Mouse (Mus musculus) lung, adult 2 months (tissue): ENCODE results near the gene Srsf10. TPM values are rescaled to one million over a fixed set of nuclear protein-coding genes. Genes with fewer than 3 reads are reported as not detected.

Source experiments
- DNase-seq: peaks from one replicate; pipeline ENCODE4 v3.0.0; 2022
- H3K4me1 ChIP-seq: fragments of 200-500 bp; 2 replicates; pipeline ENCODE4 v1.6.1; 2011; ENCODE audit warnings: low read length; ENCODE audit not compliant: control insufficient read depth, insufficient read depth
- H3K4me3 ChIP-seq: fragments of 200-500 bp; replicated peaks from 2 replicates; pipeline ENCODE3; 2011; ENCODE audit warnings: low read depth, mild to moderate bottlenecking, control low read depth, low read length; ENCODE audit errors: extremely low read depth
- CTCF ChIP-seq: fragments of 200-500 bp; IDR thresholded peaks from 2 replicates; pipeline ENCODE4 v1.5.1; 2011; ENCODE audit warnings: mild to moderate bottlenecking, low read length, control low read depth; ENCODE audit not compliant: insufficient read depth
- POLR2A ChIP-seq: fragments of 200-500 bp; IDR thresholded peaks from 2 replicates; pipeline ENCODE4 v1.6.1; 2011; ENCODE audit warnings: low read depth, mild to moderate bottlenecking, control low read depth, low read length, borderline replicate concordance; ENCODE audit errors: extremely low read depth
- WGBS: fragments of 180-500 bp; shearing (Covaris S2); methylation state at CpG from one replicate; pipeline ENCODE4 v1.1.7; 2018; 5-methylcytosine and 5-hydroxymethylcytosine counted together
- polyA plus RNA-seq: library from polyadenylated mRNA; depleted of rRNA; stranded (reverse); fragments of >200 nt; gene quantifications from 2 replicates; pipeline ENCODE4 v1.2.3, GENCODE M21; 2012

Gene Srsf10
- polyA plus RNA-seq, 1 experiment, result 72.6 TPM

- 47% methylated on average over 8 of the region's 8 CpGs for WGBS
- no peak for DNase-seq
- Histone ChIP-seq H3K4me3 (peak within 1 kb of the TSS; percentile 36), H3K4me1 (no peaks in the 10 kb centered on the region)
- TF ChIP-seq POLR2A, result no peak
- no peak for TF ChIP-seq CTCF
These were observed 39.6 kb downstream of the Srsf10 start, which contains the start of gene Cnr2 for GRCm38 (mm10) chr4:135895071-135895571. Gene Cnr2 (plus strand): TSS chr4:135895394.

GRCm38 (mm10) chr4:135896157-135896556 is 40.6 kb downstream of the Srsf10 start:
- H3K4me3 ChIP-seq, result peak overlapping the region; percentile 24
- no peak for TF ChIP-seq POLR2A
- TF ChIP-seq CTCF, result no peak
- DNase-seq, result no peak

GRCm38 (mm10) chr4:135898380-135899049 is 43.0 kb downstream of the Srsf10 start:
- no peaks in the 10 kb centered on the region for H3K4me1 ChIP-seq
- no peak for DNase-seq
- 32% methylated on average over 9 of the region's 9 CpGs for WGBS
- no peak for TF ChIP-seq POLR2A
- TF ChIP-seq CTCF, result no peak
- H3K4me3 ChIP-seq, result no peak overlapping the region

More at GRCm38 (mm10) chr4:135896157-135896556, 40.6 kb downstream of the Srsf10 start:
- no peaks in the 10 kb centered on the region for H3K4me1 ChIP-seq
- 64% methylated on average over 6 of the region's 6 CpGs for WGBS

DNA sequence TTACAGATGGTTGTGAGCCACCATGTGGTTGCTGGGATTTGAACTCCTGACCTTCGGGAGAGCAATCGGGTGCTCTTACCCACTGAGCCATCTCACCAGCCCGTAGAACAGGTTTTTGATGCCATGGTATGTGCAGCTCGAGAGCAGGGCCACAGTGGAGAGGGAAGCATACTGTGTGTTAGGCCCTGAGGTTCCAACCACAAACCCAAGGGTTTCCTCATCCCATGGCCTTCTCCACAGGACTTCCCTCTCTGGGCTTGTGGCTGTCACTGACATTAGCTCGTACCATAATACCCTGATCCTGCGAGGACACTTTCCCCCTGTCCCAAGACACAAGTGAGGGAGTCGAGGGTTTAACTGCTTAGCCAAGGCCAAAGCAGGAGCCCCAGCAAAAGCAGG is 43.5 kb downstream of the Srsf10 start:
- no peak overlapping the region for H3K4me3 ChIP-seq
- TF ChIP-seq CTCF, result no peak
- DNase-seq, result no peak
- no peaks in the 10 kb centered on the region for H3K4me1 ChIP-seq
- 77% methylated on average over 7 of the region's 7 CpGs for WGBS

- TF ChIP-seq POLR2A, result no peak
- H3K4me1 ChIP-seq, result no peaks in the 10 kb centered on the region
- no peak overlapping the region for H3K4me3 ChIP-seq
- no peak for DNase-seq
- WGBS, result 66% methylated on average over 5 of the region's 5 CpGs
These were observed 44.5 kb downstream of the Srsf10 start for GRCm38 (mm10) chr4:135900008-135900407.

DNA sequence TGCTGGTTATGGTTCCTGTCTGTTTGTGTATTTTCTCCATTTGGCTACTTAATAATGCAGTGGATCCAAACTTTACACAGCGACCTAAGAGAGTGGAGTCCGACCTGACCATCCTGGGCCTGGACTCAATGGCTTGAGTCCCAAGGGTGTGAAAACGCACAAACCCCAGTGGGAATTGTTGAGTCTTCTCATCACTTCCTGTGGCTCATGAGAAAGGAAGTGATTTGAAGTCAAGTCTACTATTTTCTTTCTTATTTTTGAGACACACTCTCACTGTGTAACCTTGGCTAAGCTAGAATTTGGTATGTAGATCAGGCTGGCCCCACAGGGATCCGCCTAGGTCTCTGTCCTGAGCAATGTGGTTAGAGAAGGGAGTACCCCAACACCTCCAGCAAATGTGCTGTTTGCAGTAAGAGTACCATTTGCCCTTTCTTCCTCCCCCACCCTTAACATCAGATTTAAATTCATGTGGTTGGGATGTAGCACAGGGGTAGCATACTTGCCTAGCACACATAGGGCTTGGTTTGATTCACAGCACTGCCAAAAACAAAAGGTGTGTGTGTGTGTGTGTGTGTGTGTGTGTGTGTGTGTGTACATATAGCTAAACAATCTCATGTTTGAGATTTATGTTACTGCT is 47.2 kb downstream of the Srsf10 start:
- DNase-seq, result no peak
- TF ChIP-seq CTCF (no peak), POLR2A (no peak)
- WGBS, result 75% methylated on average over 4 of the region's 4 CpGs
- H3K4me1 ChIP-seq, result no peaks in the 10 kb centered on the region
- H3K4me3 ChIP-seq, result no peak overlapping the region

DNA sequence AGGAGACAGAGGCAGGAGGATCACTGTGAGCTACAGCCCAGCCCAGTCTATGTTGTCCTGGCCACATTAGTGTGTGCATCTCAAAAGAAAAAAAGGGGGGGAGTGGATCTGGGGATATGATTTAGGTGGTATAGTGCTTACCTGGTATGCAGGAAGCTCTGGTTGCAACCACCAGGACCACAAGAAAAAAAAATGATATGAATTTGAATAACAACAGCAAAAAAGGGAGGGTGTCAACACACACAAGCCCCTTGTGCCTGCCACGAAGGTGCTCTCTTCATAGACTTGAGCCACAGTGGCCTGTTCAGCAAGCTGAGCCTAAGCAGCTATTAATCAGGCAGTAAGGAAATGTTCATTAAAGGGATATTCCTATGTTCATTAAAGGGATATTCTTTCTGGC is 49.3 kb downstream of the Srsf10 start:
- H3K4me3 ChIP-seq, result no peak overlapping the region
- DNase-seq, result no peak
- WGBS, result 53% methylated on average over 1 of the region's 1 CpGs
- H3K4me1 ChIP-seq, result no peaks in the 10 kb centered on the region; the same call in 1 of the 2 replicates
- TF ChIP-seq POLR2A (no peak), CTCF (no peak)

GRCm38 (mm10) chr4:135906633-135907032 is 51.1 kb downstream of the Srsf10 start:
- H3K4me3 ChIP-seq, result no peak overlapping the region
- peaks cover 1% of the 10 kb centered on the region; the same call in 1 of the 2 replicates for H3K4me1 ChIP-seq
- WGBS, result 50% methylated on average over 3 of the region's 3 CpGs
- TF ChIP-seq CTCF (no peak), POLR2A (no peak)
- no peak for DNase-seq

DNA sequence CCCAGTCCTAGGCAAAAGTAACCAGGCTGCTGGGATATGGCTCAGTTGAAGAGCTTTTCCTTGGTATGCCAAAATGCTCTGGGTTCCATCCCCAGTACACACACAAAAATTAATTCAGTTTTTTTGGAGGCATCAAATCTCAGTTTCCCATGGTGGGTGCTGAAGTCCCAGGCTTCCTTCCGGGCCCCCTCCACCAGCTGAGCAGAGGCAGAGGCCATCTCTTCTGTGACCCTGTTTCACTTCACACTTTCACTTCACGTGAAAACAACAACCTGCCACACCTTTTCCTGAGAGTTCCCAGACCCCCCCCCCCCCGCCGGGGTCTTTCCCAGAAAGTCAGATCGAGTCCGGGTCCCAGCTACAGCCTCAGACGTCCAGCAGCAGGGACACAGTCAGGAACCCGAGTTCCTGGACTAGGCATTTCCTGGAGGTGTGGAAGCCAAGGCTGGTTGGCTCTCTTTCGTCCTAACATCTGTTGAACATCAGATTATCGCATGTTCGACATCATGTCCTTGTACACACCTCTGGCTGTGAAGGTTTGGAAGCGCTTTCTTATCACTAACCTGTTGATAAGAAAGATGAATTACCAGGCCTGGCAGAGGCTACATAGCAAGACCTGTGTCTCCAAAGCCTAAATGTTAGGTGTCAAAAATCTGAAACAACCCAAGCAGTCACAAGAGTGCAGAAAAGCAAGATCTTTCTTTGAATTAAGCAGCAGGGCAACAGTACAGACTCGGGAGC is 53.9 kb downstream of the Srsf10 start:
- 32% methylated on average over 13 of the region's 13 CpGs for WGBS
- TF ChIP-seq POLR2A, result no peak
- TF ChIP-seq CTCF, result no peak
- no peak for DNase-seq
- H3K4me1 ChIP-seq, result peaks cover 4% of the 10 kb centered on the region; the same call in 1 of the 2 replicates
- H3K4me3 ChIP-seq, result no peak overlapping the region
